Mouse (Mus musculus) liver, adult 2 months (tissue): Measurements from ENCODE around the gene Lrig3.

ENCODE experiments used
- CTCF ChIP-seq: fragments of 200-500 bp; IDR thresholded peaks from 2 replicates; pipeline ENCODE4 v1.5.1; 2011; ENCODE audit warnings: low read depth, low read length, control low read depth
- POLR2A ChIP-seq: fragments of 200-500 bp; IDR thresholded peaks from 2 replicates; pipeline ENCODE4 v1.6.1; 2011; ENCODE audit warnings: low read length, control low read depth; ENCODE audit not compliant: insufficient read depth; ENCODE audit errors: extremely low read depth

GRCm38 (mm10) chr10:125954343-125954742 lies 11.6 kb upstream of the Lrig3 start:
- TF ChIP-seq CTCF (no peak), POLR2A (no peak)
